Mouse (Mus musculus): ENCODE data around the gene Arl6ip5. TPM values are rescaled to one million over a fixed set of nuclear protein-coding genes. Genes with fewer than 3 reads are reported as not detected.

Arl6ip5 gene
- polyA plus RNA-seq, 1 experiment from 2014 or later: 134 TPM

DNA sequence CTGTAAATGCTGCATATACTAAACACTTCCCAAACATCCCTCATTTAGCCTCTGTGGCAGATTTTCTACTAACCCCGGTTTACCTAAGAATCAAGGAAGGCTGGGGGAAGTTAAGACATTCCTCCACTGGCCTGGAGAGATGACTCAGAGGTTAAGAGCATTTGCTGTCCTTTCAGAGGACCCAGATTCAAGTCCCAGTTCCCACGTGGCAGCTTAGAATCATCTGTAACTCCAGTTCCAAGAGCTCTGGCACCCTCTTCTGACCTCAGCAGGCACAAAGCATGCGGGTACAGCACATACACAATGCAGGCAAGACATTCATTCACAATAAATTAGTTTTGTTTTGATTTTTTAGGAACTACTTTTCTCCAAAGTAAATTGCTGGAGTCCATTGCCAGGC is 1.3 kb upstream of the Arl6ip5 start:
- no peak for ATAC-seq (replicated peaks)
- Histone ChIP-seq H3K36me3 (replicated peaks) (no peaks in the 10 kb centered on the region), H3K9me3 (no peaks in the 10 kb centered on the region), H3K4me2 (no peak overlapping the region), H3K27me3 (replicated peaks) (no peaks in the 10 kb centered on the region), H3K9ac (no peak overlapping the region), H3K27ac (no peak overlapping the region), H3K4me3 (no peak overlapping the region), H3K4me1 (peaks cover 27% of the 10 kb centered on the region)
- 51% methylated on average over 3 of the region's 3 CpGs for WGBS

DNA sequence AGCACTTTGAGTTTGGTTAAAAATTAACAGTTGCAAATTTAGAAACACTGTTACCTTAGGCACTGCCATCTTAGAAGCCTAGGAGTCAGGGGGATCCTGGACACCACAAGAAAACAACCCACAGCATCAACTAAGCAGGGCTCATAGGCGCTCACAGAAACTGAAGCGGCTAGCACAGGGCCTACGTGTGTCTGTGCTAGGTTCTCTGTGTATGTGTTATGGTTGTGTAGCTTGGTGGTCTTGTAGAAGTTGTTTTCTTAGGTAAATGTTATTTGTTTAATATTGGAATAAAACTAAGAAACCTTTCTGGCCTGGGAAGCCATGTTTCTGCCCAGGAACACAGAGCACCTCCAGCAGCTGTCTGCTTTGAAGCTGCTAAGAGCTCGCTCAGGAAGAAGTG is 738 bp upstream of the Arl6ip5 start:
- Histone ChIP-seq H3K4me1 (peaks cover 22% of the 10 kb centered on the region), H3K4me3 (no peak overlapping the region), H3K27ac (no peak overlapping the region), H3K4me2 (no peak overlapping the region), H3K36me3 (replicated peaks) (no peaks in the 10 kb centered on the region), H3K27me3 (replicated peaks) (no peaks in the 10 kb centered on the region), H3K9me3 (no peaks in the 10 kb centered on the region), H3K9ac (no peak overlapping the region)
- 91% methylated on average over 4 of the region's 4 CpGs for WGBS
- ATAC-seq (replicated peaks): no peak

GRCm38 (mm10) chr6:97210962-97211601 is 593 bp downstream of the Arl6ip5 start:
- peak; percentile 74 for ATAC-seq (replicated peaks)
- no peaks in the 10 kb centered on the region for H3K36me3 ChIP-seq (replicated peaks)
- no peaks in the 10 kb centered on the region for H3K9me3 ChIP-seq
- peak overlapping the region; percentile 54 for H3K4me2 ChIP-seq
- no peaks in the 10 kb centered on the region for H3K27me3 ChIP-seq (replicated peaks)
- peak overlapping the region; percentile 76 for H3K27ac ChIP-seq
- peaks cover 22% of the 10 kb centered on the region for H3K4me1 ChIP-seq
- 2% methylated on average over 22 of the region's 22 CpGs for WGBS
- peak overlapping the region; percentile 64 for H3K4me3 ChIP-seq
- H3K9ac ChIP-seq: peak overlapping the region; percentile 61

- peak overlapping the region; percentile 54 for H3K4me2 ChIP-seq
- H3K4me3 ChIP-seq: peak overlapping the region; percentile 64
- H3K4me1 ChIP-seq: peaks cover 22% of the 10 kb centered on the region
- H3K36me3 ChIP-seq (replicated peaks): no peaks in the 10 kb centered on the region
- H3K27ac ChIP-seq: no peak overlapping the region
- no peak overlapping the region for H3K9ac ChIP-seq
- no peak for ATAC-seq (replicated peaks)
- no peaks in the 10 kb centered on the region for H3K27me3 ChIP-seq (replicated peaks)
- H3K9me3 ChIP-seq: no peaks in the 10 kb centered on the region
- WGBS: 71% methylated on average over 12 of the region's 12 CpGs
Observed at GRCm38 (mm10) chr6:97211981-97212380, 1.5 kb downstream of the Arl6ip5 start.

DNA sequence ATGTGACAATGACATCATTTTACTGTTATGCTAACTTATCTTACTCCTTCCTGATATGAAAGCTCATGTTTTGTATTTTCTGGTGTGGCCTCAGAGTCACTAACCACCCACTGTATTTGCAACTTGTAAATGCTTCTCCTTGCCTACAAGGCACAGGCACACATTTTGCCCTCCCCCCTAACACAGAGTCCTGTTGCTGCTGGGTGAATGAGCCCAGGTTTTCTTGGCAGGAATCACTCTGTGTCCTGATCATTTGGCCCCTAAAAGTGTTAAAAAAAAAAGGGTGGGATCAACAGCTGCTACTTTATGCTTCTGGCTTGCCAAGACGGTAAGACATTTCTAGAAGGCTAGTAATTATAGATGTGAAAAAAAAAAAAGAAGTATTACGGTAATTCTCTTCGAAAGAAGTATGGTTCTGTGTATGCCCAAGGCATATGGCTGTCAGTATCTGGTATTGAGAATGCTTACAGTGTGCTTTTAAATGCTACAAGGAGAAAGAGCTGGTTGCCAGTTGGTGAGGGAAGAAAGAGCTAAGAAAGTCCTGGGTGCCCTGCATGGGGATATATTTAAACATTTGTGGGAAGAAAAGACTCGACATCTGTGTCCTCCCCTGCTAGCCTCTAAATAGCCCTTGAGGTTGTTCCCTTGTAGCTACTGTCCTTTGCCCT is 5.8 kb downstream of the Arl6ip5 start:
- Histone ChIP-seq H3K4me1 (peaks cover 17% of the 10 kb centered on the region), H3K4me3 (no peak overlapping the region), H3K27ac (no peak overlapping the region), H3K27me3 (replicated peaks) (no peaks in the 10 kb centered on the region), H3K36me3 (replicated peaks) (no peaks in the 10 kb centered on the region), H3K4me2 (no peak overlapping the region), H3K9ac (no peak overlapping the region), H3K9me3 (no peaks in the 10 kb centered on the region)
- 81% methylated on average over 4 of the region's 4 CpGs for WGBS
- no peak for ATAC-seq (replicated peaks)

DNA sequence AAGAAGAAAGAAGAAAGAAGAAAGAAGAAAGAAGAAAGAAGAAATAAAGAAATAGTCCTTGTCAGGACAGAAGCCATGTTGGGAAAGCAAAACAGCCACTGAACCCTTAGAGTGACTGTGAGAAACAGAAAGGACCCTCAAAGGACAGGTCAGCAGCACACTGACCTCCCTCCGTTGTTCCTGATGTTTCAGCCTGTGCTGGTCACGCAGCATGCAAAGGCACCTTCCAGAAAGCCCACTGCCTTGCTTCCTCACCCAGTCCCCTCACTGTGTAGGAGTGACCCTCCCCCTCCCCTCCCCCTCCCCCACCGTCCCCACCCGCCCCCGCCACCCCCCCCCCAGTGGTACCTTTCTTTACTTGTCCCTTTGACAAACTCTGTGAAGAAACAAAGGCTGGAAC is 10.2 kb downstream of the Arl6ip5 start:
- Histone ChIP-seq H3K27ac (no peak overlapping the region), H3K4me2 (no peak overlapping the region), H3K9me3 (no peaks in the 10 kb centered on the region), H3K36me3 (replicated peaks) (no peaks in the 10 kb centered on the region), H3K4me3 (no peak overlapping the region), H3K9ac (no peak overlapping the region), H3K27me3 (replicated peaks) (no peaks in the 10 kb centered on the region), H3K4me1 (peaks cover 8% of the 10 kb centered on the region; the same call in 1 of the 2 replicates)
- 79% methylated on average over 2 of the region's 5 CpGs for WGBS
- no peak for ATAC-seq (replicated peaks)

GRCm38 (mm10) chr6:97221205-97222025 is 10.9 kb downstream of the Arl6ip5 start:
- Histone ChIP-seq H3K4me1 (peaks cover 11% of the 10 kb centered on the region; the same call in 1 of the 2 replicates), H3K4me3 (no peak overlapping the region), H3K27ac (no peak overlapping the region), H3K9ac (no peak overlapping the region), H3K9me3 (no peaks in the 10 kb centered on the region), H3K4me2 (no peak overlapping the region), H3K27me3 (replicated peaks) (no peaks in the 10 kb centered on the region), H3K36me3 (replicated peaks) (no peaks in the 10 kb centered on the region)
- ATAC-seq (replicated peaks): no peak
- 74% methylated on average over 15 of the region's 15 CpGs for WGBS

DNA sequence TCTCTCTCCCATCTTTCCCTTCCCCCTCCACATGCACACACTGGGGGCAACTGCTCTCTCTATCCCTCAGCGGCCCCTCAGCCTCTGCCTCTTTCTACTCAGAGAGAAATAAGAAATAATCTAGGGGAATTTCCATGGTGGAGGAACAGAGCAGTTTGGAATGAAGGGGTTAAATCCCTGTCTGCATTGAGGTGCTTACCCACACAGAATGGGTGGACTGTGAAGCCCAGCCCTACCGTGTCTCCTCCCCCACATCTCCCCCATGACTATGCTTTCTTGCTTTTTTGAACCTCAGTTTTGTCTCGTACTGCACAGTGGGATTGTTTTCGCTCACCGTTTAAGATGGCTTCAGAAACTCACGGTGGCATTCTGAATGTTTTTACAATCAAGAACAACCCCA is 11.8 kb downstream of the Arl6ip5 start:
- Histone ChIP-seq H3K4me1 (peaks cover 12% of the 10 kb centered on the region; the same call in 1 of the 2 replicates), H3K27me3 (replicated peaks) (no peaks in the 10 kb centered on the region), H3K4me2 (no peak overlapping the region), H3K4me3 (no peak overlapping the region), H3K27ac (no peak overlapping the region), H3K36me3 (replicated peaks) (no peaks in the 10 kb centered on the region), H3K9me3 (no peaks in the 10 kb centered on the region), H3K9ac (no peak overlapping the region)
- no peak for ATAC-seq (replicated peaks)
- 52% methylated on average over 6 of the region's 6 CpGs for WGBS

DNA sequence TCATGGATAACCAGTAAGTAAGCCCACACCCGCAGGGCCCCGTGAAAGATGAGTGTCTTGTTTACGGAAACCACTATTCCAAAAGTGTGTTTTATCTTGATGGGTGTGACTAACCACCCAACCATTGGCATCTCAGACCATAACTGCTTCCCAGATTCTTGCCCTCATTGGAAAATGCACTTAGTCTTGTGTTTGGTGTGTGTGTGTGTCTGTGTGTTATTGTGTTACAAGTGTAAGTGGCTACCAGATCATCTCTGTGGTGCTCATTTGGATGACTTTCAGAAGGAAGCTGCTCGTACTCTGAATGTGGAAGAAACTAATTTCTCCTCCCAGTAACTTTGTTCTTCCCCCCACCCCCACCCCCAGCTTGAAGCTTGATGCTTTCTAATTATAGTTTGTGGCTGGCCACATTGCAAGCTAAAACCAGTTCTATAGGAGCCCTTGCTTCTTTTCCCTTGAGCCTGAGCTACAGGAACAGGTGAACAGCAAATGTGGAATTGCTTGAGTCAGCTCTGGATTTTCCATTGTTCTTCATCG is 12.5 kb downstream of the Arl6ip5 start:
- ATAC-seq (replicated peaks): no peak
- H3K4me2 ChIP-seq: no peak overlapping the region

GRCm38 (mm10) chr6:97223566-97223965 is 13.1 kb downstream of the Arl6ip5 start:
- Histone ChIP-seq H3K4me3 (no peak overlapping the region), H3K36me3 (replicated peaks) (no peaks in the 10 kb centered on the region), H3K4me1 (peaks cover 12% of the 10 kb centered on the region; the same call in 1 of the 2 replicates), H3K27me3 (replicated peaks) (no peaks in the 10 kb centered on the region), H3K9ac (no peak overlapping the region), H3K4me2 (no peak overlapping the region), H3K9me3 (no peaks in the 10 kb centered on the region), H3K27ac (no peak overlapping the region)
- no peak for ATAC-seq (replicated peaks)
- 81% methylated on average over 4 of the region's 4 CpGs for WGBS

More for the DNA sequence above, 12.5 kb downstream of the Arl6ip5 start:
- Histone ChIP-seq H3K9ac (no peak overlapping the region), H3K36me3 (replicated peaks) (no peaks in the 10 kb centered on the region), H3K9me3 (no peaks in the 10 kb centered on the region), H3K27ac (no peak overlapping the region), H3K4me1 (peaks cover 12% of the 10 kb centered on the region; the same call in 1 of the 2 replicates), H3K4me3 (no peak overlapping the region), H3K27me3 (replicated peaks) (no peaks in the 10 kb centered on the region)
- 80% methylated on average over 5 of the region's 5 CpGs for WGBS

- no peaks in the 10 kb centered on the region for H3K9me3 ChIP-seq
- H3K36me3 ChIP-seq (replicated peaks): no peaks in the 10 kb centered on the region
- H3K27ac ChIP-seq: no peak overlapping the region
- no peaks in the 10 kb centered on the region for H3K27me3 ChIP-seq (replicated peaks)
- H3K4me3 ChIP-seq: no peak overlapping the region
- no peak overlapping the region for H3K9ac ChIP-seq
- peaks cover 12% of the 10 kb centered on the region; the same call in 1 of the 2 replicates for H3K4me1 ChIP-seq
- WGBS: 93% methylated on average over 8 of the region's 8 CpGs
- H3K4me2 ChIP-seq: no peak overlapping the region
- ATAC-seq (replicated peaks): no peak
Observed at GRCm38 (mm10) chr6:97224505-97224904, 14.0 kb downstream of the Arl6ip5 start.

DNA sequence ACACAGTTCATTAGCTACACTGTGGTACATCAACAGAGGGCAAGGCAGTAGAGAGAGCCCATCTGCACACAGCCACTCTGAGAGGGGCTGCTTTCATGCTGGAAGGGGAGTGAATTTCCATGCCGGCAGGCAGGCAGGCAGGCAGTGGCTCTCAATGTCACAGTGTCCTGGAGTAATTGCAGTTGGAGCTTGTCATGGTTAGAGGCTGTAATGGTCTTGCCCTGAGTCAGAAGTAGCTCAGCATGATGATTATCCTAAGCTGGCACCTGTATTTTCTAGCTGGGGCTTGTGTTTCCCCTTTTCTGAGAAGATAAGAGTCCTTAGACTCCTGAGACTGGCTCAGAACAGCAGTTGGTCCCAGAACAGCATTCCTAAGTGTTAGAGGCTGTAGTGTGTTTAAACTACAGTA is 15.6 kb downstream of the Arl6ip5 start:
- Histone ChIP-seq H3K4me3 (no peak overlapping the region), H3K27me3 (replicated peaks) (no peaks in the 10 kb centered on the region), H3K9me3 (no peaks in the 10 kb centered on the region), H3K4me1 (peaks cover 12% of the 10 kb centered on the region; the same call in 1 of the 2 replicates), H3K27ac (peak overlapping the region; percentile 38; the same call in 1 of the 2 replicates), H3K9ac (no peak overlapping the region), H3K36me3 (replicated peaks) (0 out of 2 replicates have a peak, but pooled peaks cover 4% of the 10 kb centered on the region), H3K4me2 (no peak overlapping the region)
- ATAC-seq (replicated peaks): no peak
- 12% methylated on average over 1 of the region's 1 CpGs for whole genome bisulfite sequencing

All from midbrain, embryonic 15.5 days (tissue).